Mouse (Mus musculus) kidney, adult 2 months (tissue): ENCODE data around the gene Srd5a1. TPM values are rescaled to one million over a fixed set of nuclear protein-coding genes. Genes with fewer than 3 reads are reported as not detected.

ENCODE experiments used
- DNase-seq: peaks from one replicate; pipeline ENCODE4 v3.0.0; 2021
- H3K27ac ChIP-seq: fragments of 200-500 bp; 2 replicates; pipeline ENCODE4 v1.5.1; 2012; ENCODE audit warnings: low read depth, low read length, control low read depth, inconsistent platforms; ENCODE audit not compliant: insufficient read depth
- H3K27me3 ChIP-seq: fragments of 200-500 bp; replicated peaks from 2 replicates; pipeline ENCODE4 v1.6.1; 2012; ENCODE audit warnings: mild to moderate bottlenecking, moderate library complexity, low read length, inconsistent platforms; ENCODE audit not compliant: control insufficient read depth, insufficient read depth
- H3K36me3 ChIP-seq: fragments of 200-500 bp; 2 replicates; pipeline ENCODE4 v1.6.1; 2012; ENCODE audit warnings: mild to moderate bottlenecking, moderate library complexity, low read length, inconsistent platforms; ENCODE audit not compliant: control insufficient read depth, insufficient read depth
- H3K4me1 ChIP-seq: fragments of 200-500 bp; 2 replicates; pipeline ENCODE4 v1.6.1; 2011; ENCODE audit warnings: low read length; ENCODE audit not compliant: control insufficient read depth, insufficient read depth
- H3K4me3 ChIP-seq: fragments of 200-500 bp; 2 replicates; pipeline ENCODE4 v1.5.1; 2011; ENCODE audit warnings: mild to moderate bottlenecking, low read depth, low read length, control low read depth; ENCODE audit not compliant: insufficient read depth
- CTCF ChIP-seq: fragments of 200-500 bp; conservative IDR thresholded peaks from 2 replicates; pipeline ENCODE4 v1.5.1; 2011; ENCODE audit warnings: low read depth, mild to moderate bottlenecking, control low read depth, low read length, moderate library complexity, mixed read lengths; ENCODE audit not compliant: insufficient read depth, insufficient read length
- POLR2A ChIP-seq: fragments of 200-500 bp; IDR thresholded peaks from one replicate; pipeline ENCODE4 v1.6.1; 2011; ENCODE audit warnings: low read depth, low read length, control low read depth
- WGBS: fragments of 180-500 bp; shearing (Covaris S2); methylation state at CpG from one replicate; pipeline ENCODE4 v1.1.7; 2018; 5-methylcytosine and 5-hydroxymethylcytosine counted together
- polyA plus RNA-seq: library from polyadenylated mRNA; depleted of rRNA; stranded (reverse); fragments of >200 nt; gene quantifications from 2 replicates; pipeline ENCODE4 v1.2.3, GENCODE M21; 2012

Srd5a1 gene
- polyA plus RNA-seq, 1 experiment: 13.9 TPM

GRCm38 (mm10) chr13:69554255-69554654 is 57.0 kb downstream of the Srd5a1 start:
- no peak overlapping the region for H3K27ac ChIP-seq
- 73% methylated on average over 9 of the region's 9 CpGs for WGBS
- no peaks in the 10 kb centered on the region for H3K27me3 ChIP-seq
- no peak overlapping the region for H3K4me3 ChIP-seq
- no peaks in the 10 kb centered on the region for H3K36me3 ChIP-seq
- no peak for TF ChIP-seq POLR2A
- TF ChIP-seq CTCF: no peak
- no peak for DNase-seq
- H3K4me1 ChIP-seq: no peaks in the 10 kb centered on the region

GRCm38 (mm10) chr13:69553024-69553423 is 58.2 kb downstream of the Srd5a1 start:
- TF ChIP-seq CTCF: peak; percentile 92
- TF ChIP-seq POLR2A: no peak
- WGBS: 20% methylated on average over 5 of the region's 5 CpGs
- Histone ChIP-seq H3K4me1 (no peaks in the 10 kb centered on the region), H3K27me3 (no peaks in the 10 kb centered on the region), H3K36me3 (no peaks in the 10 kb centered on the region), H3K27ac (no peak overlapping the region), H3K4me3 (no peak overlapping the region)
- DNase-seq: no peak

- TF ChIP-seq CTCF (no peak), POLR2A (no peak)
- no peaks in the 10 kb centered on the region for H3K4me1 ChIP-seq
Measured at GRCm38 (mm10) chr13:69550831-69551230, 60.4 kb downstream of the Srd5a1 start.

GRCm38 (mm10) chr13:69549980-69550379 is 61.3 kb downstream of the Srd5a1 start:
- no peak overlapping the region for H3K27ac ChIP-seq
- H3K36me3 ChIP-seq: no peaks in the 10 kb centered on the region
- H3K27me3 ChIP-seq: no peaks in the 10 kb centered on the region
- H3K4me3 ChIP-seq: no peak overlapping the region
- H3K4me1 ChIP-seq: no peaks in the 10 kb centered on the region
- TF ChIP-seq CTCF: no peak
- no peak for TF ChIP-seq POLR2A
- 37% methylated on average over 8 of the region's 8 CpGs for WGBS
- DNase-seq: no peak

More at GRCm38 (mm10) chr13:69550831-69551230, 60.4 kb downstream of the Srd5a1 start:
- H3K4me3 ChIP-seq: no peak overlapping the region
- 89% methylated on average over 2 of the region's 2 CpGs for WGBS
- H3K36me3 ChIP-seq: no peaks in the 10 kb centered on the region
- no peak for DNase-seq
- no peak overlapping the region for H3K27ac ChIP-seq
- H3K27me3 ChIP-seq: no peaks in the 10 kb centered on the region

- Histone ChIP-seq H3K36me3 (no peaks in the 10 kb centered on the region), H3K27ac (no peak overlapping the region), H3K27me3 (no peaks in the 10 kb centered on the region), H3K4me3 (no peak overlapping the region), H3K4me1 (no peaks in the 10 kb centered on the region)
- no peak for DNase-seq
- WGBS: 69% methylated on average over 16 of the region's 16 CpGs
- TF ChIP-seq POLR2A (no peak), CTCF (no peak)
Measured at GRCm38 (mm10) chr13:69547488-69548180, 63.6 kb downstream of the Srd5a1 start.

- Histone ChIP-seq H3K4me1 (no peaks in the 10 kb centered on the region), H3K27me3 (no peaks in the 10 kb centered on the region), H3K27ac (no peak overlapping the region), H3K36me3 (no peaks in the 10 kb centered on the region), H3K4me3 (no peak overlapping the region)
- peak; percentile 57 for DNase-seq
- TF ChIP-seq CTCF: peak; percentile 61
- TF ChIP-seq POLR2A: no peak
- 38% methylated on average over 3 of the region's 3 CpGs for WGBS
Measured at GRCm38 (mm10) chr13:69545019-69545418, 66.2 kb downstream of the Srd5a1 start.

GRCm38 (mm10) chr13:69543595-69543994 is 67.6 kb downstream of the Srd5a1 start:
- Histone ChIP-seq H3K27ac (no peak overlapping the region), H3K4me1 (no peaks in the 10 kb centered on the region), H3K27me3 (no peaks in the 10 kb centered on the region), H3K4me3 (no peak overlapping the region), H3K36me3 (no peaks in the 10 kb centered on the region)
- DNase-seq: no peak
- TF ChIP-seq CTCF (no peak), POLR2A (no peak)
- WGBS: 60% methylated on average over 12 of the region's 12 CpGs
